Mouse (Mus musculus): ENCODE measurements around the gene Plxna3. TPM values are rescaled to one million over a fixed set of nuclear protein-coding genes. Genes with fewer than 3 reads are reported as not detected.

The Plxna3 gene
- 11.2 to 16.7 TPM (median 13.9 TPM) in 4 replicates for total RNA-seq (2023)

DNA sequence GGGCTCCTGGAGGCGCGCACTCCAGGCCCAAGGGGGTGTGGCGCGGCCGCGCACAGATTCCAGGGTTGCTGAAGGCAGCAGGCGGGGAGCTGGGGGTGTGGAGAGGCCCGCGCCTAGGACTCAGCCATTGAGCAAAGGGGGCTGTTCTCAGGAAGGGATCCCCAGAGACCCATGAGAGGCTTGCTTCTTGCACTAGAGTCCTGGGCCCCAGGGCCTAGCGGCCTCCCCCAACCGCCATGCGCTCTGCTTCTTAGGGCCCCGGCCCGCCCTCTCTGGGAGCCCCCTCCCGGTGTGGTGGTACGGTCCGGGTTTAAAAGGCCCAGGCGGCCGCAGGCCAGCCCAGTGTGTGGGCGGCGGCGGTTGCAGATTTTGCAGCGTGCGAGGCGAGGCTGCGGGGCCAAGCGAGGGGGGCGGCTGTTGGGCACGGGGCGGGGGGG lies at the start of gene Plxna3:
Gene Plxna3 (plus strand): TSS at position 342 of the 437 bp plus-strand sequence.

DNA sequence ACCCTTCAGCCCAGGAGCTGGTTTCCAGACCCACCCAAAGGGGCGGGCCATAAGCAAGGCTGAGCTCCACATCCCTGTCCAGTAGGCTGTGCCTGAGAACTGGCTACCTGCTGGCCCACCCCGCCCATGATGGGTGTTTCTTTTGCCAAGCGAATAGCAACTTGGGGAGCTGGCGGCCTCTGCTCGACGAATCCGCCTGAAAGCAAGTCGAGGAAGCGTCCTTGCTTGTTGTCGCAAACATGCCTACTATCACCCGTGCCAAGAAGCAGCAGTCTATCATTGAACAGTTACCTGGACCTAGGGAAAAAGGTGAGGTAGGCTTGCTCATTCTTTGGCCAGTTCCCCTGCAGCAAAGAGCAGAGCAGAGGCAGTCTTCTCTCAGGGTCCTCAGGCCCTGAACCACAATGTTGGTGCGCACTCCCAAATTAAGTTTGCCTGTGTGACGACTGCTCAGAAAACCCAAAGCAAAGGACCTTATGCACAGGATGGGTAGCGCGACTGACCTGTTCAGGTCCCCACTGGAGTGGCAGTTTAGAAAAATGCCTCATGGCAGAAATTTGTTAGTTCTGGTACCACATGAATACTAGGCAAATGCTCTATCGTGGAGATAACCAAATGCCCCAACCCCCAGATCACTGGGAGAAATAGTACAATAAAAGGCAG lies 47.0 kb upstream of the Plxna3 start, which contains the start of the genes Taz and Dnase1l1:
Gene Taz (plus strand): TSS at position 181 of the 663 bp plus-strand sequence.
Gene Dnase1l1 (minus strand): TSS at position 606 of the 663 bp plus-strand sequence.

DNA sequence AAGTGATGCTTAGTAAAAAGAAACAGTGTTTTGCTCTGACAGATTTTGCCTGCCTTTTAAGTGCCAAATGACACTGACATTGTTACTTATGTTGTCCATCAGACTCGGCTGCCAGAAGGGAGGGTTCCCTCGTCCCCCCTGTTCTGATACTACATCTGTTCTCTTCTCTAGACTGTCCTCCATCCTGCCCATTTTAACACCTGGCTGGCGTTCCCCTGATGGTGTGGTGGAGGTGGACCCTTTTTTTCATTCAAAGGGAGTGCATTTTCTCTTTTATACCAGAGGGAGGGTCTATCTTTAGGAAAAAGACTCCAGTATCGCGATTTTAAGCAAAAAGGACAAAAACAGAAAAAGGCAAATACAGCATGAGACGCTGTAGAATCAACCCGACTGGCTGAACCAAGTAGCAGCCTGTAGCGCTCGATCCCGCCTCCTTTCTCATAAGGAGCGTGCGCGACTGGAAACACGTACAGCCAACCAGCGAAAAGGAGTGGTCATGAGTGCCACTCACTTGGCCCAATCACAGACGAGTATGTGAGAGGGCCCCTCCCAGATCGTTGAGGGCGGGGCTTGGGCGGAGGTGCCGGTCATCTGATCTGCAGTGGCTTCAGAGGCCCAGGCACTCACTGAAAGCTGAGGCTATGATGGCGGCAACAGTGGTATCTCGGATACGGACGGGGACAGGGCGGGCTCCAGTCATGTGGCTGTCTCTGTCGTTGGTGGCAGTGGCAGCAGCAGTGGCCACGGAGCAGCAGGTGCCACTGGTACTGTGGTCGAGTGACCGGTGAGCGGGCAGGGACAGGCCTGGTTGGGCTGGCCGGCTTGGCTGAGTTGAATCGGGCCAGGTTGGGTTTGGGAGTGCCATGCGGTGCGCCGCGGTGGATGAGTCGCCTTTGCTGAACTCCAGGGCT lies 32.1 kb upstream of the Plxna3 start, which contains the start of gene Atp6ap1:
Gene Atp6ap1 (plus strand): TSS at position 560 of the 911 bp plus-strand sequence.

GRCm38 (mm10) chrX:74304867-74305700 lies 23.8 kb upstream of the Plxna3 start, which contains the start of gene Gdi1:
Gdi1 (plus strand) TSS chrX:74304998.

DNA sequence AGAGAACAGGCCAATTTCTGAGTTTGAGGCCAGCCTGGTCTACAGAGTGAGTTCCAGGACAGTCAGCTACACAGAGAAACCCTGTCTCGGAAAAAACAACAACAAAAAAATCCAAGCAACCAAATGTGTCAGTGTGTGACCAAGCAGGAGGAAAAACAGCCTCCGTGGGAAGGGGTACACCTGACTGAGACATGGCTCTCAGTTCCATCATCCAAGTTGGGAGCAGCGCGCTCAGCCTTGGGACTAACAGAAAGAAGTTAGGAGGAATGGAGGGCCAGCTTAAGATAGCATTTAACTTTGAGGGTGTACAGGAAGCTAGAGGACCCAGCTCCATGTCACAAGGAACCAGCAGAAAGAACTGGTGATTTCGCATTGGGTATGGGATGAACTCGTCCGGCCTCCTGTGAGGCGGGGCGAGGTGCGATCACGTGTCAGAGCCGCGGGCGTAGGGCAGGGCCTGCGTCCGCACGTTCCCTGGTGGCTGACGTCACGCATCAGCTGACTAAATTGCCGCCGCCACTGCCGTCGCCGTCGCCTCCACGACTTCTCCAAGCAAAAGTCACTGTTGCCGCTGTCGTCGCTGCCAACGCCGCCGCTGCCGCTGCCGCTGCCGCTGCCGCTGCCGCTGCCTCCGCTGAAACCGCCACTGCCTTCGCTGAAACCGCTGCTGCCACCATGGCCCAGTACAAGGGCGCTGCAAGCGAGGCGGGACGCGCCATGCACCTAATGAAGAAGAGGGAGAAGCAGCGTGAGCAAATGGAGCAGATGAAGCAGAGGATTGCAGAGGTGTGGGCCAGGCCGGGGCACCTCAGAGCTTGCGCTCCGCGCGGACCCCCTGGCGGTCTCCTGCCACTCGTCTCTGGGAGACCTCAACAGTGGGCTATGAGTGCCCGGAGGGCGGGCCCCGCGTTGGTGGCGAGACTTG lies 16.1 kb upstream of the Plxna3 start, which contains the start of gene Fam50a:
Gene Fam50a (plus strand): TSS at position 494 of the 925 bp plus-strand sequence.

DNA sequence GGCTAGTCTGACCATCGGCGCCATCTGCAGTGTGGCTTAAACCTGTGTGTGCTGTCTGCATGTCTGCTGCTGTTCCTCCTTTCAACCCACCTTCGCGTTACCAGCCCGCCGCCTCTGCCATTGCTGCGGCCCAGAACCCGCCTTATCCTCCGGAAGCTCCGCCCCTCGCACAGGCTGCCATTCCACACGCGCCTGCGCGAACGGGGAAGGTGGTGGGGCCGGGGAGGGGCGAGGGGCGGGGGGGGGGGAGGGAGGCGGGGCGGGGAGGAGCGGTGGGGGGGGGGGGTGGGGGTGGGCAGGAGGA lies 24.6 kb downstream of the Plxna3 start, which contains the start of gene Lage3:
Gene Lage3 (minus strand): TSS at position 152 of the 304 bp plus-strand sequence.

DNA sequence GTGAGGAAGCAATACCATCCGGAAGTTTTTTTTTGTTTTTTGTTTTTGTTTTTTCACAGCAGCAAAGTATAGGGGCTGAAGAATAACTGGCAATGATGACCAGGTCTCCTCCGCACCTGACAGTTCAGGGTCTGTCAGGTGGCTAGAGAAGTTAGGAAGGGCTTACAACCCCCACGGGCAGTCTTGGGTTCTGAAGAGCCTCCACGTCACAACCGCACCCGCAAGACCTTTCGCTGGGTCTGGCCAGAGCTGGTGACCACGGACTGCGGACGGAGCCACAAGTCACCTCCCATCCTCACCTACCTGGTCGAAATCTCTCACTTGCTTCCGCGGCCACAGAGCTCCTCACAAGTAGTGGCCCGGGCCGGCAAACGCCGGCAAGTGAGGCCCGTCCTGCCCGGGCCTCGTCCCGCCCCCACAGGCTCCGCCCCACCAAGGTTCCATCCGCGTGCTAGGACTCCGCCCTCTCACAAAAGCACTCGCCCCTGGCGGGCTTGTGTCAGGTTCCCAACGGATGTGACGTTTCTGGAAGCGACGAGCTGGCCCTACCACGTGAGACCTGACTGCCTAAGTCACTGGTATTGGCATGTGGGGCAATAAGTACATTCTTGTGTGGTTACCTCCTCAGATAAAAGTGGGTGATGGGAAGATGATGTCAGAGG lies 44.2 kb downstream of the Plxna3 start, which contains the start of the genes Ubl4a and Slc10a3:
Gene Ubl4a (minus strand): TSS at position 331 of the 662 bp plus-strand sequence.
Gene Slc10a3 (minus strand): TSS at position 462 of the 662 bp plus-strand sequence.

DNA sequence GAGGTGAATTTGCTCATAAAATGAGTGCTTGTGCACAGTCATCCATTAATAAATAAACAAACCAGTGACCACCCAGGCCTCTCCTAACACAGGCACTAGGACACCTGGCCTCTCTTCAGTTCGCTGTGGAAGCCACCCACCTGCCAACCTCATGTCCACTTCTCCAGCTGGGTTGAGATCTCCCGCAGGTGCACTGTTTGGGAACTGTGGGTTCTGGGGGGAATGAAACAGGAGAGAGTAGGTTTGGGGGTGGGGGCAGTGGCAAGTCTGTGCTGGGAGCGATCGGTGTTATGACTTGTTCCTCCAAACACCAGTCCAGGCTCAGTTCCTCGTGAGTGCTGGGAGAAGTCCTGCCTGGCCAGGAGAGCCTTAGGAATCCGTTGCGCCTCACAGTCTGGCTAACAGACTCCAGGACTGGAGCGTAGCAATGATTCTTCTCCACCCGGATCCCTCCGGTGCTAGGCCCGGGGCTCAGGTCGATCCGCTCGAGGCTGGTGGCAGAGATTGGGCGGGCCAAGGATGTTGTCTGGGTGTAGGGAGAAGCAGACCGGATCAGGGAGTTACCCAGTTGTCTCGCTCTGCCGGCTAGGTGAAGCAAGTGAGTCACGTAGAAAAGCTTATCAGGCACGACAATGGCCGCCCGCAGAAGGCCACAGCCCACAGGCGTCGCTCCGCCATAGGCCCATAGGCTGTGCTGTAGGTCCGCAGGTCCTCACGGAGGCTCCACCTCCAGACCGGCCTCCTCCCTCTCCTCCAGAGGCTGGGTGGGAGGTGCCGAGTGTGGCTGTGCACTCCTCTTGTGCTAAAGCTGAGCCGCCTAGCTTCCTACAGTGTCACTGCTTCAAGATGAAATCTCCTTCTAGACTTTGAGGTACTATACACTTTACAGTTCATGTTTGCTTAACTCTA lies 63.9 kb downstream of the Plxna3 start, which contains the start of the genes Fam3a and Ikbkg:
Gene Fam3a (minus strand): TSS at position 738 of the 909 bp plus-strand sequence.
Gene Ikbkg (plus strand): TSS at position 756 of the 909 bp plus-strand sequence.

Other genes with a start within 250 kb of the Plxna3 start
- gene Opn1mw, start 201.6 kb upstream of the Plxna3 start, total RNA-seq (2023): not detected in 4 replicates
- gene Mecp2, start 193.7 kb upstream of the Plxna3 start, total RNA-seq (2023): 45.7 to 54.8 TPM (median 49.6 TPM) in 4 replicates
- not detected in 4 replicates for gene Tex28, start 161.2 kb upstream of the Plxna3 start, total RNA-seq (2023)
- gene Tktl1, start 151.8 kb upstream of the Plxna3 start, total RNA-seq (2023): not detected in 4 replicates
- 466 to 487 TPM (median 482 TPM) in 4 replicates for gene Flna, start 79.2 kb upstream of the Plxna3 start, total RNA-seq (2023)
- 99.6 to 104 TPM (median 101 TPM) in 4 replicates for gene Emd, start 74.4 kb upstream of the Plxna3 start, total RNA-seq (2023)
- gene Rpl10, start 58.3 kb upstream of the Plxna3 start, total RNA-seq (2023): 724 to 805 TPM (median 783 TPM) in 4 replicates
- 105 to 117 TPM (median 111 TPM) in 4 replicates for gene Taz, start 47.2 kb upstream of the Plxna3 start, total RNA-seq (2023)
- 12.4 to 17.5 TPM (median 14.7 TPM) in 4 replicates for gene Dnase1l1, start 46.7 kb upstream of the Plxna3 start, total RNA-seq (2023)
- 175 to 185 TPM (median 177 TPM) in 4 replicates for gene Atp6ap1, start 32.0 kb upstream of the Plxna3 start, total RNA-seq (2023)
- 279 to 321 TPM (median 292 TPM) in 4 replicates for gene Gdi1, start 24.1 kb upstream of the Plxna3 start, total RNA-seq (2023)
- gene Fam50a, start 16.0 kb upstream of the Plxna3 start, total RNA-seq (2023): 114 to 127 TPM (median 121 TPM) in 4 replicates
- gene Lage3, start 24.6 kb downstream of the Plxna3 start, total RNA-seq (2023): 24.2 to 28.3 TPM (median 26.3 TPM) in 4 replicates
- gene Ubl4a, start 44.2 kb downstream of the Plxna3 start, total RNA-seq (2023): 28.4 to 32.0 TPM (median 29.2 TPM) in 4 replicates
- 19.4 to 23.8 TPM (median 20.6 TPM) in 4 replicates for gene Slc10a3, start 44.3 kb downstream of the Plxna3 start, total RNA-seq (2023)
- gene Fam3a, start 64.2 kb downstream of the Plxna3 start, total RNA-seq (2023): 17.2 to 25.1 TPM (median 20.4 TPM) in 4 replicates
- gene Ikbkg, start 64.2 kb downstream of the Plxna3 start, total RNA-seq (2023): 47.5 to 53.2 TPM (median 49.5 TPM) in 4 replicates
- gene G6pdx, start 100.1 kb downstream of the Plxna3 start, total RNA-seq (2023): 25.4 to 35.0 TPM (median 28.8 TPM) in 4 replicates
- not detected in 4 replicates for gene Gm6880, start 152.3 kb downstream of the Plxna3 start, total RNA-seq (2023)
- gene Olfr1326-ps1, start 245.8 kb downstream of the Plxna3 start, total RNA-seq (2023): not detected in 4 replicates

All from B cell, adult 62 days (primary cell).